Mouse (Mus musculus) embryonic fibroblast, embryonic 13.5 days (primary cell): ENCODE results near the gene Defb20.

Experiments
- CTCF ChIP-seq: IDR thresholded peaks from 2 replicates; pipeline ENCODE4 v1.5.1; 2011; ENCODE audit warnings: mild to moderate bottlenecking, control low read depth, low read length, moderate library complexity, borderline replicate concordance; ENCODE audit not compliant: insufficient read depth
- POLR2A ChIP-seq: IDR thresholded peaks from 2 replicates; pipeline ENCODE4 v1.6.1; 2011; ENCODE audit warnings: low read depth, mild to moderate bottlenecking, control low read depth, low read length, moderate library complexity

DNA sequence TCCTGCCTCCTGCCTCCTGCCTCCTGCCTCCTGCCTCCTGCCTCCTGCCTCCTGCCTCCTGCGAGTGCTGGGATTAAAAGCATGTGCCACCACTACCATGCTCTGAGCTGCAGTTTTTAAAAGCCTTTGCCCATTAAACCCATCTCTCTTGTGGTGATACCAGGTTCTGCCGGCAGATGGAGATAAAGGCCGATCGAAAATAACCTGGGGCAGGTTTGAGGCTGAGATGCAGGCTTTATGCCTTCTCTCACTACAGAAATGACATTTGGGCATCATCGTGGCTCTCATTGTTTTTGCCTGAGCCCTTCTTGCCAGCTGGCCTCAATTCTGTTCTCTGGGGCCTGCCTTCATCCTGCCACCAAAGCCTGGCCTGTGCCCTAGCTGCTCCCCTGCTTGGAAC lies 26.6 kb upstream of the Defb20 start:
- no peak for TF ChIP-seq CTCF
- no peak for TF ChIP-seq POLR2A
